Mouse (Mus musculus): ENCODE measurements around the gene Sh3gl3. TPM values are rescaled to one million over a fixed set of nuclear protein-coding genes. Genes with fewer than 3 reads are reported as not detected.
A peak's percentile ranks its signal among the peaks of the same experiment; 100 is the strongest.

Sh3gl3 gene
- polyA plus RNA-seq (2012; rRNA removed) = 28.3 and 37.9 TPM in 2 replicates

DNA sequence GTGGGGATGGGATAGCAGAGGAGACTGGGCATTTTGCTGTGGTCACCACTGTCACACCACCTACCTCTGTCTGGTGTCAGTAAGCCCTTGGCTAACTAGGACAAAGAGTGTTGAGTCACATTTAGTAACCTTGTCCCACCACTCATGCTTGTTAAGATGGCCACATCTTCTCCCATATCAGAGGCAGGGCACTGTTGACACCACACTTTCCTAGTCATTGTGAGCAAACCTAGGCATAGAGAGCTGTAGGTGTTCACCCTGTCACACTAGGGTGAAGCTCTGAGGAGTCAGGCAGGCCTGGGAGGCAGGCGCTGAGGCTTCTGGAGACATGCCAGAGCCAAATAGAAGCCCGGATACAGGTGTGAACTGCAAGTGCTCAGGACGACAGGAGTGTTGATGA lies at the start of gene Sh3gl3:
Gene Sh3gl3 (plus strand): TSS at position 301 of the 400 bp plus-strand sequence.
- no peak for TF ChIP-seq POLR2A (IDR thresholded peaks at IDR 0.05; ENCODE audit: borderline replicate concordance, extremely low read depth, insufficient read depth, insufficient read length, poor library complexity, severe bottlenecking)
- no peak for DNase-seq (ENCODE audit: low read depth)

- TF ChIP-seq CTCF (IDR thresholded peaks at IDR 0.05; ENCODE audit: borderline replicate concordance, extremely low read depth, insufficient read depth, insufficient read length) (no peak), POLR2A (IDR thresholded peaks at IDR 0.05; ENCODE audit: borderline replicate concordance, extremely low read depth, insufficient read depth, insufficient read length, poor library complexity, severe bottlenecking) (no peak)
- DNase-seq (ENCODE audit: low read depth) = no peak
Measured at GRCm38 (mm10) chr7:82138196-82138595, 35.4 kb upstream of the Sh3gl3 start.

DNA sequence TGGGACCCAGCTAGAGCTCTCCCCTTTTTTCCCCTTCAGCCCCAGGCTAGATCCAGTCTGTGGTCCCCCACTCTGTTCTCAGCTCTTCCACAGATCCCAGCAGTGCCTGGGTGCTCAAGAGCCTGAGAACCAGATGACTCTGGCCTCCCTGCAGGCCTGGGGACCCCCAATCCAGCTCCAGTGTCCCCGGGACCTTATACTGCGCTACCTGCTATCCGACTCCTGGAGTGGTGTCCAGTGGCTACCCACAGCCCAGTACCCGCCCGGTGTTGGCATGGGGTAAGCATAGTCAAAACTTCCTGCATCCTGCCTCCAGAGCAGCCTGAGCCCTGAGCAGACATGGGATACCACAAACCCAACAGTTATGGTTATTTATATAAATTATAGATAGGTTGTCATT lies 26.5 kb upstream of the Sh3gl3 start:
- DNase-seq (ENCODE audit: low read depth) = no peak
- TF ChIP-seq CTCF (IDR thresholded peaks at IDR 0.05; ENCODE audit: borderline replicate concordance, extremely low read depth, insufficient read depth, insufficient read length) = no peak
- TF ChIP-seq POLR2A (IDR thresholded peaks at IDR 0.05; ENCODE audit: borderline replicate concordance, extremely low read depth, insufficient read depth, insufficient read length, poor library complexity, severe bottlenecking) = no peak

- no peak for TF ChIP-seq POLR2A (IDR thresholded peaks at IDR 0.05; ENCODE audit: borderline replicate concordance, extremely low read depth, insufficient read depth, insufficient read length, poor library complexity, severe bottlenecking)
- TF ChIP-seq CTCF (IDR thresholded peaks at IDR 0.05; ENCODE audit: borderline replicate concordance, extremely low read depth, insufficient read depth, insufficient read length) = no peak
- DNase-seq (ENCODE audit: low read depth) = no peak
Measured at GRCm38 (mm10) chr7:82164681-82165080, 9.0 kb upstream of the Sh3gl3 start.

GRCm38 (mm10) chr7:82174571-82175326 lies 1.1 kb downstream of the Sh3gl3 start:
- DNase-seq (ENCODE audit: low read depth) = peak; percentile 96
- 0 out of 2 replicates have a peak, but pooled peaks have one; percentile 2 for TF ChIP-seq CTCF (IDR thresholded peaks at IDR 0.05; ENCODE audit: borderline replicate concordance, extremely low read depth, insufficient read depth, insufficient read length)
- peak; percentile 44; the same call in 1 of the 2 replicates for TF ChIP-seq POLR2A (IDR thresholded peaks at IDR 0.05; ENCODE audit: borderline replicate concordance, extremely low read depth, insufficient read depth, insufficient read length, poor library complexity, severe bottlenecking)

DNA sequence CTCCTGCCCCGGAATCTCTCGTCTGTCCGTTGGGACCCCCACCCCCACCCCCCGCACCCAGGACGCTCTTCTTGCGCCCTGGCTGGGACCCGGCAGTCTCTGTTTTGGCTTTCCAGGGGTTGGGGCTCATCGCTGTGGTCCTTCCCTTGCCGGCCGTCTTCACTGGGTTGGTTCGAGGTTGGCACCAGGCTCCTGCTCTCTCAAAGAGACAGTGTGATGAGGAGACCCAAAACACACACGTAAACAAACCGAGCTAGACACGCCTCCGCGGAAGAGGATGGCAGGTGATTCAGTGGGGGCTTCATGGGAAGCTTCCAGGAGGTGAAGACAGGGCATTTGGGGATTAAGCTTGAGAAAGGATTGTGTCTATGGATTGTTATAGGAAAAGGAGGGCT lies 1.7 kb downstream of the Sh3gl3 start:
- no peak for TF ChIP-seq POLR2A (IDR thresholded peaks at IDR 0.05; ENCODE audit: borderline replicate concordance, extremely low read depth, insufficient read depth, insufficient read length, poor library complexity, severe bottlenecking)
- no peak for TF ChIP-seq CTCF (IDR thresholded peaks at IDR 0.05; ENCODE audit: borderline replicate concordance, extremely low read depth, insufficient read depth, insufficient read length)
- peak; percentile 31 for DNase-seq (ENCODE audit: low read depth)

DNA sequence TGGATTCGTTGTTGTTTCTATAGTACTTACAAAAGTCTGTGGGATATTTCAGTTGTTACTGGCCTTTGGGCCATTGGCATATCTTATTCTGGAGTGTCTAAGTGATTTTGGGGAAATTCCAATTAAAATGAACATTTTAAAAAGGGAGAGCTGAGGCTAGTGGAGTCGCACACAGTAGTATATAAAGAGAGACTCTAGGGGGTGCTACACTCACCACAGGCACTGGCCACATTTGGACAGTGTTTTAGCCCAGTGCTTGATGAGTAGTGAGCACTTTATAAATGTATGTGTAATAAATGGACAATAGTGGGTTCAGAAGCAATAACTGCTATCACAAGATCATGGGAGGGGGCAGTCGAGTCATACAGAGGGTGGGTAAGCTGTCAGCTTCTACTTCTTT lies 2.6 kb downstream of the Sh3gl3 start:
- no peak for DNase-seq (ENCODE audit: low read depth)
- TF ChIP-seq POLR2A (IDR thresholded peaks at IDR 0.05; ENCODE audit: borderline replicate concordance, extremely low read depth, insufficient read depth, insufficient read length, poor library complexity, severe bottlenecking) (no peak), CTCF (IDR thresholded peaks at IDR 0.05; ENCODE audit: borderline replicate concordance, extremely low read depth, insufficient read depth, insufficient read length) (peak; percentile 19; the same call in 1 of the 2 replicates)

DNA sequence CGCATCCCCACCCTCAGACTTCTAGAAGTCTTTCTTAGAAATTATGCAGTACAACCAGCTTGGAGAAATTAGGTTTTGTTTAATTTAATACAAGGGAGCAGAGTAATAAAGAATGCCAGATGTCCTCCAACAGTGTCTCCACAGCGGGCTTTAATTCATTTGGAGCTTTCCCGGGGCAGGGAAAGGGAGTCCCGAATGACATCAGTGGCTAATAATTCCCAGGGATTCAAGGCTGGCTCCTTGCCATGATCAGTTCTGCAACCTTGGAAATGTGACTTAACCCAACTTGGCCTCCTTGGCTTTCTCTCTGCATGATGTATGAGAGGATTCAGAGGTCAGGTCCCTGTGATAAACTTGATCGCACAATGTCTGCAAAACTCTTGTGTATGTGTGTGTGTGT lies 3.7 kb downstream of the Sh3gl3 start:
- TF ChIP-seq POLR2A (IDR thresholded peaks at IDR 0.05; ENCODE audit: borderline replicate concordance, extremely low read depth, insufficient read depth, insufficient read length, poor library complexity, severe bottlenecking) (no peak), CTCF (IDR thresholded peaks at IDR 0.05; ENCODE audit: borderline replicate concordance, extremely low read depth, insufficient read depth, insufficient read length) (no peak)
- DNase-seq (ENCODE audit: low read depth) = no peak

GRCm38 (mm10) chr7:82180919-82181318 lies 7.3 kb downstream of the Sh3gl3 start:
- no peak for DNase-seq (ENCODE audit: low read depth)
- TF ChIP-seq CTCF (IDR thresholded peaks at IDR 0.05; ENCODE audit: borderline replicate concordance, extremely low read depth, insufficient read depth, insufficient read length) (no peak), POLR2A (IDR thresholded peaks at IDR 0.05; ENCODE audit: borderline replicate concordance, extremely low read depth, insufficient read depth, insufficient read length, poor library complexity, severe bottlenecking) (no peak)

GRCm38 (mm10) chr7:82182781-82183180 lies 9.1 kb downstream of the Sh3gl3 start:
- DNase-seq (ENCODE audit: low read depth) = peak; percentile 17

DNA sequence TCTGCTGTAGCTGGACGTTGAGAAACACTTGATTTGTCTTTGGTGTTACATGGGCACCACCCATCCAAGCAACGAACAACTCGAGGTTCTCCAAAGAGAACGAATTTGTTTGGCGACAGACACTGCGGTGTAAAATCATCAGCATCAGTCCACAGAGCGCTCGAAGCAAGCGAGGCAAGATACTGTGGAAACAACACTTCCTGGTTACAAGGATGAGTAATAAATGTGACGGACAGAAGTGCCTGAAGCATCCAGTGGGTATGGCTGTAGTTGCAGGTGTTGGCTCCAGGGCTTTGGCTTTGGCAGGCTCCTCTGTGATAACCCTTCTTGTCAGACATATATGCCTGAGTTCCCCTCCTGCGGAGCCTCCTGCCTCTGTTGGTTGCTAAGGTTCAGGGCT lies 18.0 kb downstream of the Sh3gl3 start:
- TF ChIP-seq POLR2A (IDR thresholded peaks at IDR 0.05; ENCODE audit: borderline replicate concordance, extremely low read depth, insufficient read depth, insufficient read length, poor library complexity, severe bottlenecking) (no peak), CTCF (IDR thresholded peaks at IDR 0.05; ENCODE audit: borderline replicate concordance, extremely low read depth, insufficient read depth, insufficient read length) (no peak)
- no peak for DNase-seq (ENCODE audit: low read depth)

More at GRCm38 (mm10) chr7:82182781-82183180, 9.1 kb downstream of the Sh3gl3 start:
- TF ChIP-seq POLR2A (IDR thresholded peaks at IDR 0.05; ENCODE audit: borderline replicate concordance, extremely low read depth, insufficient read depth, insufficient read length, poor library complexity, severe bottlenecking) (no peak), CTCF (IDR thresholded peaks at IDR 0.05; ENCODE audit: borderline replicate concordance, extremely low read depth, insufficient read depth, insufficient read length) (no peak)

DNA sequence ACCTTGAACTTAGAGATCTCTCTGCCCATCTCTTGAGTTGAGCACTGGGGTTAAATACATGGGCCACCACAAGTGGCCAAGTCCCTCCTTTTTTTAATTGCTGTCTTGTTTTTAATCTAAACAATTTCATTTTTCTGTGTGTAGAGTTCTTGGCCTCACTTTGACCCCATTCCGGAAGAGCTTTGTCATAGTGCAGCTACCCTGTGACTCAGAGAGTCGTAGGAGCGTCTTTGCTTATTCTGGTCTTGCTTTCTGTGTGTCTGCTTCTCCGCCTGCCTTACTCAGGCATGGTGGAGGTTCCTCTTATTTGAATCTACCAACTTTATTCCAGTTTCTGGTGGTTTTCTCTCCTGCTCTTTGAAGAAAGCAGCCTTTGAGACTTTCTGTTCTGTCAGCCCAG lies 18.9 kb downstream of the Sh3gl3 start:
- DNase-seq (ENCODE audit: low read depth) = no peak
- TF ChIP-seq CTCF (IDR thresholded peaks at IDR 0.05; ENCODE audit: borderline replicate concordance, extremely low read depth, insufficient read depth, insufficient read length) (no peak), POLR2A (IDR thresholded peaks at IDR 0.05; ENCODE audit: borderline replicate concordance, extremely low read depth, insufficient read depth, insufficient read length, poor library complexity, severe bottlenecking) (no peak)

Measured in brain, embryonic 14.5 days (tissue).